Mouse (Mus musculus) brown adipose tissue, adult 24 weeks (tissue): Measurements from ENCODE around the gene Sema4d. TPM values are rescaled to one million over a fixed set of nuclear protein-coding genes. Genes with fewer than 3 reads are reported as not detected.
A peak's percentile ranks its signal among the peaks of the same experiment; 100 is the strongest.

Experiments
- H3K27ac ChIP-seq: fragments of 200-500 bp; replicated peaks from 2 replicates; pipeline ENCODE4 v1.5.1; 2012; ENCODE audit warnings: low read depth, mild to moderate bottlenecking, low read length
- H3K4me1 ChIP-seq: fragments of 200-500 bp; 2 replicates; pipeline ENCODE4 v1.6.1; 2012; ENCODE audit warnings: low read length, mixed read lengths; ENCODE audit not compliant: control insufficient read depth, insufficient read depth, insufficient read length
- H3K4me3 ChIP-seq: fragments of 200-500 bp; 2 replicates; pipeline ENCODE4 v1.5.1; 2012; ENCODE audit warnings: low read depth, mild to moderate bottlenecking, low read length, moderate library complexity; ENCODE audit not compliant: insufficient read depth
- polyA plus RNA-seq: library from polyadenylated mRNA; stranded (reverse); fragments of >200 nt; gene quantifications from 2 replicates; pipeline ENCODE4 v1.2.4, GENCODE M21; 2012; ENCODE audit not compliant: missing spikeins, insufficient read depth, insufficient read length

Gene Sema4d
- polyA plus RNA-seq, 1 experiment, result 1.0 TPM

DNA sequence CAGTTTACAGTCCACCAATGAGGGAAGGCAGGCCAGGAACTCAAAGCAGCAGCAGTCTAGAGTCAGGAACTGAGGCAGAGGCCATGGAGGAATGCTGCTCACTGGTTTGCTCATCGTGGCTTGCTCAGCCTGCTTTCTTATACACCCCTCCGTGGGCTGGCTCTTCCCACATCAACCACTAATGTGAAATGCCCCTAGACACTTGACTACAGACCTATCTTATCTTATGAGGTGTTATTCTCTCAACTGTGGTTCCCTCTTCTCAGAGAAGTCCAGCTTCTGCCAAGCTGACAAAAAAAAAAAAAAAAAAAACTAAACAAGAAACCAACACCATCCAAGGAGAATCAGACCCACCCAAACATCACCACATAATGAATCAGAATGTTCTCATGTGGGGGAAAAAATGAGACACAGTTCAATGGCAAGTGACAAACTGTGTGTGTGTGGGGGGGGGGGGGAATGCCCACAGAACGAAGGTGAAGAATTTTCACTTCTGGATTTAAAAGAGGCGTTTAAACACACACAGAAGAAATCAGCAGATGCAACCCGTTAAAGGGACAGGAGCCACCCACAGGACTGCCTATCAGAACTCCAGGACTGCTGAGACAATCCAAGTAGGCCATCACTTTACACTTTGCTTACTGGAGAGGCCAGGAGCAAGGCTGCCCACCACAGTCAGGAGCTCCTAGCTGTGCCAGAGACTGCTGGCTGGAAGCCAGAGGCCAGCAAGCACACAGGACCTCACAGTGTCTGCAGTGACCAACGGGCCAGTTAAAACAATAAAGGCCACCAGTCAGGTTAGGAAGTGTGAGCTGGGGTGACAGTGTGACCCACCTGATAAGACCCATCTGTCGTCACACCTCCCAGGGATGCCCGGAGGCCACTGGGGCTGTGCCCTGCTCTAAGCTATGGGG is 76.9 kb downstream of the Sema4d start:
- H3K4me1 ChIP-seq, result no peaks in the 10 kb centered on the region
- no peak overlapping the region for H3K4me3 ChIP-seq
- H3K27ac ChIP-seq, result no peak overlapping the region

DNA sequence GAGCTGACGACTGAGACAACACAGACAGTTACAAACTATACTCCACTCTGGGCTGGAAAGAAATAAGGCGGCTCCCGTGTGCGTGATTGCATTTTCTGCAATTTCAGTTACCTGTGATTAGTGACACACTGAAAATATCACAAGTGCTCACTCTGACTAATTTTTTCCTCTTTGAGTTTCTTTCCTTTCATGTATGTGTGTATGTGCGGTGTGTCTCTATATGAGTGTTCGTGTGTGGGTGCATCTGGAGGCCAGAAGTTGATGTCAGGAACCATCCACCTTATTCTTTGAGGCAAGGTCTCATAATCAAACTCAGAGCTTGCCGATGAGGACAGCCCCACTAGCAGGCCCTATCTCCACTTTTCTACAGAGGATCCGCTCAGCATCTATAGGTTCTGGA is 81.5 kb downstream of the Sema4d start:
- H3K27ac ChIP-seq, result no peak overlapping the region
- no peaks in the 10 kb centered on the region for H3K4me1 ChIP-seq

DNA sequence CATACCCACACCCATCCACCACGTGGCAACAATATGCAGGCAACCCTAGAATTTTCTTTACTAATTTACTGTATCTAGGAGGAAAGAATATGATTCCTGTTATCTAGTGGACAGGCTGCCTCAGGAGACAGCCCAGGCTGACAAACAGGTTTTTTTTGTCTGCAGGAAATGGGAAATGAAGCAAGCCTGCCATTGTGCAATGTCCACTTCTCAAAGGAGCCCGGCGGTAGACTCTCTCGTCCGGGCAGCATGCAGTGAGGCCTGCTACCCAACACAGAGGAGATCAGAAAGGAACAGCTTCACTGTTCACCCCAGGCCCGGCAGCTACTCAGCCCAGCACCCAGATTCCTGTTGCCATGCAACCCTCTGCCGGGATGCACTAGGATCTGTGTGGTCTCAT is 82.8 kb downstream of the Sema4d start:
- Histone ChIP-seq H3K4me1 (no peaks in the 10 kb centered on the region), H3K27ac (no peak overlapping the region), H3K4me3 (no peak overlapping the region)

More for the DNA sequence above, 81.5 kb downstream of the Sema4d start:
- H3K4me3 ChIP-seq, result no peak overlapping the region

DNA sequence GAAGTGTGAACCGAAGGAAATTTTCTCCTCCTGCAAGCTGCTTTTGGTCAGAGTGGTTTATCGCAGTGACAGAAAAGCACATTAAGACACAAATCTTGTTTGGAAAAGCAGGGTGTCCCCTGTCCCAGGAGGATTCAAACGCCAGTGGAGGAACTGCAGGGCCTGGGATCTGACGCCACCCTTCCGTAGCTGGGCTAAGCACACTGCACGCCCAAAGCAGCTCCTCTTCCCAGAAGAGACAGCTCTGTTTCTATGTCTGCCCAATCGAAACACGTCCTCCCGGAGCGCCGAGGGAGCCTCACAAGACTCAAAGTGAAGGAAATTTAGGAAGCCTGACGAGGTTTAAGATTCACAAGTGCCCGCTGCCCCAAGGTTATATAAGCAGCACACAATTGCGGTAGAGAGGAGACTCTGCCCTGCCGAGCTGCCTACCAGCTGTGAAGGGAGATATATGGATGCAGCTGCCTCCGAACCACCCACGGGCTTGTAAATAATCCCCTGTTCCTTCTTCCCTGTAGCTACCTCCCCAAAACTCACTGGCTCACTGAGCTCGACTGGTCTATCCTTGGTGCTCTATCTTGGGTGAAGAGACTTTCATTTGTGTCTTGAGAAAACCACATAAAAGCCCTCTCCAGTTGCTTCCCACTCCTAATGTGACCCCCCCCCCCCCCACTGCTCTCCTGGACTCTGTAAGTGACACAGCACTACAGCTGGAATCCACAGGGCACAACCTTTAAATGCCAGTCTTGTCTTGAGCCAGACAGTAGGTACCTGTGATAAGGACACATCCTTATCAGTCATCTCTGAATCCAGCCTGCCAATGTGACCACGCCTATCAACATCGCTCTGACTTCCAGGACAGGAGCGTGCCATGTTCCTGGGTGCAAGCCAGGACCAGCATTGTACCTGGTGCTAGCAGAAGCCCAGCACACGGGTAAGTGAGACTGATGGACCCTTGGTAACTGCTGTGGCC is 87.4 kb downstream of the Sema4d start:
- Histone ChIP-seq H3K4me1 (no peaks in the 10 kb centered on the region), H3K4me3 (0 out of 2 replicates have a peak overlapping the region, but pooled peaks have one; percentile 10), H3K27ac (no peak overlapping the region)

DNA sequence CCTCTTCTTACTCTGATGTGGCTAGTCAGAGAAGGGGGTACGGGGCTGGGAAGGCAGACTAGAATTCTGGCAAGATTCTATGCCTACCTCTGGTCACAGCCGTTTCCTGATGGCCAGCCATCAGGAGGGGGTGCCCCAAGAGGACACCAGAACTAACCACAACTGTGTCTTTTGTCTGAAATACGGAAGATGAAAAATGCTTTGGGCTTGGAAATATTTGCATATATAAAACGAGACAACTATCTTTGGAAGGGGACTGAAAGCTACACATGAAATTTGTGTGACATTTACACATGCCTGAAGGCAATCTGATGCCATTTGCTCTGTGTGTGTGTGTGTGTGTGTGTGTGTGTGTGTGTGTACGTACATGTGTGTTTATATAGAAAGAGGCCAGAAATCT is 89.7 kb downstream of the Sema4d start:
- no peak overlapping the region for H3K4me3 ChIP-seq
- no peaks in the 10 kb centered on the region for H3K4me1 ChIP-seq
- H3K27ac ChIP-seq, result no peak overlapping the region

DNA sequence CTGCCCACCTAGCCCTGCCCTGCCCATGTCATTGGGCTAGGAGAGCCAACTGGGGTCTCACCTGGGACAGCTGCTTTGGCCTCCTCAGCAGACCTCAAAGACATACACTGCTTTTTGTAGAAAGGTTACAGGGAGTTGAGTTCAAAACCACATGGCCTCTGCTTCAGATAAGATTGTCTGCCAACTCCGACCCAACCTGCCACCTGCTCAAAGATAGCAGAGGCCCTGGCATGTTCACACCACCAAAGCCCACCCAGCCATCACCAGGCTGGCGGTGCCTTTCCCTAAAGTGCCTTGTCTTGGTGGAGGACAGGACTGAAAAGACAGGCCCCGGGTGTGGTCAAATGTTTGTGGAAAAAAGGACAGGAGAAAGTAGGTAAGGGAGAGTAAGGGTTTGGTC is 95.2 kb downstream of the Sema4d start:
- H3K4me3 ChIP-seq, result no peak overlapping the region
- no peak overlapping the region for H3K27ac ChIP-seq
- H3K4me1 ChIP-seq, result no peaks in the 10 kb centered on the region

DNA sequence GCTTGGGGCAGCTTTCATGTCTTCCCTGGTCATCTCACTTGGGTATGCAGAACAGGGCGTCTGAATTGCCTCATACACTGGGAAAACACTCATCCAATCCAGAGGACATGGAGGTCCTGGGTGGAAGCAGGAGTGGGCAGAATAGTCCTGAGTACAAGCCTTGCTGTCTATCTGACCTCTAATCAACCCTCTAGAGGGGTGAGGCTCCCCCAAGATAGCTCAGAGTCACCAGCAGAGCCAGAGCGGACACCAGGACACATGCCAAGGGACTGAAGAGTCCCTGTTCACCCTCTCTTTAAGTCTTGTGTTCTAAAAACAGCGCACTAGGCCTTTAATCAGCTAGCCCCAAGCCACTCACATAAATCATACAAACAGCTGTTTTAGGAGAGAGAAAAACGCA is 95.7 kb downstream of the Sema4d start:
- Histone ChIP-seq H3K27ac (no peak overlapping the region), H3K4me1 (no peaks in the 10 kb centered on the region), H3K4me3 (no peak overlapping the region)

DNA sequence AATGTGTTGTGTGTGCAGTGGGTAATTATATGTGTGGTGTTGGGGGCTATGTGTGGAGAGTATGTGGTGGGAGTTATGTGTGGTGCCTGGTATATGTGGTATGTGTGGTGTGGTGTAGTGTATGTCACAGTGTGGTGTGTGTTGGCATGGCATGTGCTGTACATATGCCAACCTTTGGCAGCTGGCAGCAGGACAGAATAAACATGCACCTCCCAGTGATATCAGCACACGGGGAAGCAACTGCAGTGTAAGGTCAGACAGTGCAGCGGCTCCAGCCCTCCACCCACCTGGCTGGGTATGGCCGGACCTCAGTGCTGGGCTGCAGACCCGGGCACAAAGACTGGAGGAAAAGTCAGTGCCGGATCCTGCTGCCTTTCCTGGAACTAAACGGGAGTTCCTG is 96.1 kb downstream of the Sema4d start:
- H3K27ac ChIP-seq, result no peak overlapping the region

DNA sequence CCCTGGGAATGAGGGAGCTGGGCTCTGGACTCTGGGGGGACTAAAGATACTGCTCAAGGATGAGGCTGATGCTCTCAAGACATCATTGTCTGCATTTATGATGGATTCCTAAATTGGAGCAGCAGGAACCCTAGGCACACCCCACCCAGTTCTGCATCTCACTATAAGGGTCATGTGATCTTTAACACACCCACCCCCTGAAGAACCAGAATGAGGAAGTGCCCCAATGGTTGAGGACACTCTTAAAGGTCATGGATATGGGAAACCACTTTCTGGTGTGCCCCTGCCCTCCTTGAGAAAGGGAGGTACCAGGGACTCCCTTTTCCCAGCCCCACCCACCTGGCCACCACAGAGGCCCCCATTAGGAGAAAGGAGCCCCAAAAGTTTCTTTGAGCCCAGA is 97.1 kb downstream of the Sema4d start:
- Histone ChIP-seq H3K27ac (no peak overlapping the region), H3K4me1 (no peaks in the 10 kb centered on the region), H3K4me3 (no peak overlapping the region)

More for the DNA sequence above, 96.1 kb downstream of the Sema4d start:
- H3K4me1 ChIP-seq, result no peaks in the 10 kb centered on the region
- H3K4me3 ChIP-seq, result no peak overlapping the region

DNA sequence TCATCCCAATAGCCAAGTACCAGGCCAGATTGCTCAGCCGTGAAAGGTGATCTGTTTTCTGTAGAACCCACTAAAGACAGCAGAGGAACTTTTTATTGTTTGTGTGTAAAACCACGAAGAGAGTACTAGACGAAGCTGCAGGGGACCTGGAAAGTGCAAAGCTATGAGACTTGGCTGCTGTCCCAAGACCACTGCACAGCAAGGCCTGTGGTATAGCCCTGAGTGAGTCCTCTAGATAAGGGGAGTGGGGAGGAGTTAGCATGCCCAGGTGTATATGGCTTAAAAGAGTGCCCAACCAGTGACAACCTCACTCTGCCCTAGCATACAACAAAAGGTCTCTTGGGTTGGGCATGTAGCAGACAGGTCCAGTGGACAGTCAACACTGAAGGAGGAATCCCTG is 104.9 kb downstream of the Sema4d start:
- no peak overlapping the region for H3K4me3 ChIP-seq
- H3K4me1 ChIP-seq, result no peaks in the 10 kb centered on the region
- H3K27ac ChIP-seq, result no peak overlapping the region

DNA sequence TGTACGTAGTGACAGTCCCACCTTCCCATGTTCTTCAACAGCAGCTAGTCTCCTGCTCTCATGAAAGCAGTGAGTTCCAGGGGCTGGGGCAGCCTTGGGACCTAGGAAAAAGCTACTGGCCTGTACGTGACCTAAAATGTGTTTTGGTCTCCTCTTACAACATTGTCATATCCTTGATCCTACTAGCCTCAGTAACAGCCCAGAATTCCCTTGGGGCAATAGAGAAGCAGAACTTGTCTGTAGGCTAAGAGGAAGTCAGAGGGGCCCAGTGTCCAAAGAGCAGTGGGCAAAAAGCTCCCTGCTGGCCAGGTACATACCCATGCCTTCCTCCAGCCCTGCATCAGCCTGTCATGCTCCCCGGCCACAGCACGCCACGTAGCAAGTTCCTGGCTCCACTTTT is 106.6 kb downstream of the Sema4d start:
- Histone ChIP-seq H3K27ac (no peak overlapping the region), H3K4me3 (no peak overlapping the region), H3K4me1 (no peaks in the 10 kb centered on the region)

DNA sequence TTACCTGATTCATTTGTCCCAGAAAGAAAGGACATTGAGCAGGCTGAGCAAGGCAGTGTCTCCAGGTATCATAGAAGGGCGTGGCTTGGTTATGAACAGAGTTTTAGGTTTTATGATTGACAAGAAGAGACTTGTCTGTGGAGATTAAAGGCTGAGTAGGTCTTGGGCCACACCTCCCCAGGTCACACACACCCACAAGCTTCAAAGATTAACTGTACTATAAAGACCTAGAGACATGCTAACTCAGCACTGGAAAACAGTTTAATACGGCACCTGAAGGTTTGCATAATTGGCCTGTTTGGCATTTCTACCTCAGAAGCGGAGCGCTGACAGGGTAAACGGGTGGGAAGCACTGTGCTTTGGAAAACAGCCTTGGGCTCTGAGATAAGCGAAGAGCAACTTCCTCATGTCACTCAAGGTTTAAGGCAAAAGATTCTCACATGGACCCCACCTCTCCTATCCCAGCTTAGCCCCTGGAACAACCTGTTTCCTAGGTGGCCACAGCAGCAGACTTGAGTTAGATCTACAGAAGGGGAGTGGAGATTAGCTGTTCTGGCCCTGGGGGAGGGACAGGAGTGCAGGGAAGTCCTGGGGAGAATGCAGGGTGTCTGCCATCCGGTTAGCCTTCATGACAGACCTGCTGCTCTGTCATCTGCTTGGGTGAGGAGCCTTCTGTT is 108.1 kb downstream of the Sema4d start:
- Histone ChIP-seq H3K4me1 (no peaks in the 10 kb centered on the region), H3K27ac (no peak overlapping the region), H3K4me3 (no peak overlapping the region)

DNA sequence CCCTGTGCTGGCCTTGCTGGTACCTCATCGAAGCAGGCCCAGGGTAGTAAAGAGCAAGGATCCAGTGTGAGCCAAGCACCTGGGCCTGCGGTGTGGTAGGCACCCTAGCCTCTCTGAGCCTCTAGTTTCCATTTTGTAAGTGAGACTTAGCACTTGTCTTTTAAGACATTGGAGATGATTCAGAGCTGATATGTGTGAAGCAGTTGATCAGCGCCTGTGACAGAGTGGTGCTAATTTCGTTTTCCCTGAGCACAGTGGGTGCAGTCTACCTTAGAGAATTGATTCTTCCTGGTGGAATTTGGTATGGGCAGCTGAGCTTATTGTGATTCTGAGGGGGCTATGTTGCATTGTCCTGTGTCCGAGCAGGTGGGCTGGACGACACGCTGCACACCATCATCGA is 111.9 kb downstream of the Sema4d start:
- H3K4me1 ChIP-seq, result no peaks in the 10 kb centered on the region
- H3K27ac ChIP-seq, result no peak overlapping the region
- no peak overlapping the region for H3K4me3 ChIP-seq

DNA sequence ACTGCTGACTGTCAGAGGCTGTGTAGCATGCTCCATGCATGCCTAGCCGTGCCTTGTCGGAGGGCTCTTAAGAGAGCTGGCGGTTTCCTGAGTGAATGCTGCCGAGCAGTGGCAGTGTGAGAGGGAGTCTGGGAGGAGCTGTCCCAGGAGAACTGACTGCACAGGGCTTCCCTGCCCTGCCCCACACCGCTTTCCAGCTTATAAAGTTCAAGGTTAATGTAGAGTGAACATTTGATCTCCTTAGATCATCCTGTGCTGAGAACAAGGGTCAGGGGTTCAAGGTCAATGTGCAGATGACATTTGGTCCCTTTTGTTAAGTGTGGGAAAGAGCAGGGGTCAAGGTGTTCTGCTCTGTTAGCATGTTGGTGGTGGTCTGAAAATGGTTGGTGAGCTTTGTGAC is 112.5 kb downstream of the Sema4d start:
- no peak overlapping the region for H3K4me3 ChIP-seq
- no peak overlapping the region for H3K27ac ChIP-seq
- no peaks in the 10 kb centered on the region for H3K4me1 ChIP-seq

DNA sequence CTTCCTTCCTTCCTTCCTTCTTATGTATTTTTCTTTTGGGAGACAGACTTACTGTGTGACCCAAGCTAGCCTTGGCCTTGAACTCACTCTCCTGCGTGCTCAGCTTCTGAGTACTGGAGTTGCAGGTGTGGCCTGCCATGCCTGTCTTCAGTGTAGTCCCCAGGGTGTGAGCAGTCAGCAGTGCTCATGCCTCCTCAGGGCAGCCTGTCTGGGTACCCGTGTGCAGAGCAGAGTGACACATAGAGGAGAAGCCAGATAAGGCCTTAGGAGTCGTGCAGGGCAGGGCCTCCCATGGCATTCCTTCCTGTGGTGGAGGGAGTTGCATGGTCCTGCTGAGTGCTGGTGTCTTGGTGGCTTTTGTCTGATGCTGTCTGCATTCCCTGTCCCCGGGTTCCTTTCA is 114.2 kb downstream of the Sema4d start:
- Histone ChIP-seq H3K4me1 (no peaks in the 10 kb centered on the region), H3K4me3 (no peak overlapping the region), H3K27ac (no peak overlapping the region)
